Mouse (Mus musculus): Measurements from ENCODE around the gene Map7.

Gene Map7

GRCm38 (mm10) chr10:20148130-20148772 lies at the start of gene Map7:
Map7 (plus strand) TSS chr10:20148471.
- DNase-seq, result no peak

- peak; percentile 71 for DNase-seq
Observed at GRCm38 (mm10) chr10:20101456-20101855, 46.8 kb upstream of the Map7 start.

GRCm38 (mm10) chr10:20104271-20104931 lies 43.9 kb upstream of the Map7 start:
- DNase-seq, result peak; percentile 99

- peak; percentile 78 for DNase-seq
Observed at GRCm38 (mm10) chr10:20105575-20105974, 42.7 kb upstream of the Map7 start.

- peak; percentile 64 for DNase-seq
Observed at GRCm38 (mm10) chr10:20107031-20107430, 41.2 kb upstream of the Map7 start.

GRCm38 (mm10) chr10:20111508-20111907 lies 36.8 kb upstream of the Map7 start:
- DNase-seq, result no peak

GRCm38 (mm10) chr10:20112026-20112973 lies 36.0 kb upstream of the Map7 start:
- no peak for DNase-seq

- DNase-seq, result peak; percentile 89
Observed at GRCm38 (mm10) chr10:20119504-20120425, 28.5 kb upstream of the Map7 start.

- DNase-seq, result no peak
Observed at GRCm38 (mm10) chr10:20121981-20122380, 26.3 kb upstream of the Map7 start.

- DNase-seq, result peak; percentile 96
Observed at GRCm38 (mm10) chr10:20123401-20123800, 24.9 kb upstream of the Map7 start.

- no peak for DNase-seq
Observed at GRCm38 (mm10) chr10:20124576-20124975, 23.7 kb upstream of the Map7 start.

- peak; percentile 91 for DNase-seq
Observed at GRCm38 (mm10) chr10:20125226-20125625, 23.0 kb upstream of the Map7 start.

GRCm38 (mm10) chr10:20132933-20133652 lies 15.2 kb upstream of the Map7 start:
- no peak for DNase-seq

GRCm38 (mm10) chr10:20135350-20136058 lies 12.8 kb upstream of the Map7 start:
- peak; percentile 91 for DNase-seq

- DNase-seq, result no peak
Observed at GRCm38 (mm10) chr10:20136505-20136904, 11.8 kb upstream of the Map7 start.

- no peak for DNase-seq
Observed at GRCm38 (mm10) chr10:20141376-20141775, 6.9 kb upstream of the Map7 start.

- peak; percentile 94 for DNase-seq
Observed at GRCm38 (mm10) chr10:20148773-20149120, 476 bp downstream of the Map7 start.

GRCm38 (mm10) chr10:20149121-20149834 lies 1.0 kb downstream of the Map7 start:
- DNase-seq, result peak; percentile 94

GRCm38 (mm10) chr10:20149835-20150355 lies 1.6 kb downstream of the Map7 start:
- peak; percentile 90 for DNase-seq

GRCm38 (mm10) chr10:20152131-20152530 lies 3.9 kb downstream of the Map7 start:
- DNase-seq, result no peak
